Mouse (Mus musculus) megakaryocyte, embryonic 14.5 days (primary cell): Measurements from ENCODE around the gene Crlf1.

Experiments used
- FLI1 ChIP-seq: IDR thresholded peaks from 2 replicates; pipeline ENCODE4 v1.6.1; 2012; ENCODE audit warnings: low read length, inconsistent platforms, mixed read lengths
- GATA1 ChIP-seq: IDR thresholded peaks from 3 replicates; pipeline ENCODE4 v1.6.1; 2012; ENCODE audit warnings: mixed read lengths, low read length, inconsistent platforms, borderline replicate concordance

GRCm38 (mm10) chr8:70506328-70507026, 13.5 kb downstream of the Crlf1 start, which contains the start of gene Rex1bd:
- no peak for TF ChIP-seq GATA1
- TF ChIP-seq FLI1 = no peak
